Mouse (Mus musculus) right cerebral cortex, postnatal 25 days (tissue): ENCODE measurements at regions not wholly inside any gene's neighbourhood (a gene's known extent, or its start where the extent isn't known, plus 50 kb on each side); places are given as distances from the start of the nearest gene placed in this dataset.

ENCODE experiments used
- DNase-seq: peaks from one replicate; pipeline ENCODE4 v3.0.0; 2022

GRCm38 (mm10) chrX:41161544-41161943 lies 239.1 kb upstream of the Gria3 start:
- DNase-seq = peak; percentile 12
